Mouse (Mus musculus) megakaryocyte, adult 5-6 weeks (primary cell): Measurements from ENCODE around the gene Hsf5. TPM values are rescaled to one million over a fixed set of nuclear protein-coding genes. Genes with fewer than 3 reads are reported as not detected.

Experiments used
- ATAC-seq: 2 replicates; pipeline ENCODE4 v1.8.0; 2016; ENCODE audit warnings: mild to moderate bottlenecking, inconsistent platforms; ENCODE audit not compliant: poor library complexity, severe bottlenecking
- total RNA-seq, 2 experiments: library from RNA; stranded (forward) in 1 of 2; stranded (reverse) in 1 of 2; fragments of 153-499, 151-499 nt in 1 of 2; fragments of 221-1000, 200-1000 nt in 1 of 2; gene quantifications; 2 replicates each; pipeline versions ENCODE4 v1.2.3 to v1.2.4; 2015 to 2017

The Hsf5 gene
- total RNA-seq, 2 experiments from 2014 or later, result 0.07 TPM; not detected in 1

- no peak for ATAC-seq
These were observed 27.4 kb upstream of the Hsf5 start for GRCm38 (mm10) chr11:87589605-87590004.

- ATAC-seq, result no peak
These were observed 26.0 kb upstream of the Hsf5 start for GRCm38 (mm10) chr11:87590841-87591525.

GRCm38 (mm10) chr11:87591526-87592353, 25.2 kb upstream of the Hsf5 start, which contains the start of gene Mtmr4:
Mtmr4 (plus strand) TSS chr11:87592162.
- peak; percentile 82 for ATAC-seq

DNA sequence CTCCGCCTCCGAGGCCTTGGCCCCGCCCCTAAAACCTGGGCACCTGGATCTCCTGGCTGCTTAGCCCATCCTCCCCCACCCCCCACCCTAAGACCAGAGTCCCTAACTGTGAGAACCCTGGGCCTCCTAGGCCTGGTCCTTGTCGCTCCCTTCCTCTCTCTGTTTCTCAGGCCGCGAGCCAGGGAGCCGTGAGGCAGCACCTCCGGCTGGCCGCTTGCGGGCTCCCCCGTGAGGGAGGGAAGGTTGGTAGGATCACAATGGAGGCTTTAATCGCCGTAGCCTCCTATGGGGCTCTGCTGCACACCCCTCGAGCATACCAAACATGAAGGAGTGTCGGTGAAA, 24.6 kb upstream of the Hsf5 start:
- peak; percentile 14 for ATAC-seq

DNA sequence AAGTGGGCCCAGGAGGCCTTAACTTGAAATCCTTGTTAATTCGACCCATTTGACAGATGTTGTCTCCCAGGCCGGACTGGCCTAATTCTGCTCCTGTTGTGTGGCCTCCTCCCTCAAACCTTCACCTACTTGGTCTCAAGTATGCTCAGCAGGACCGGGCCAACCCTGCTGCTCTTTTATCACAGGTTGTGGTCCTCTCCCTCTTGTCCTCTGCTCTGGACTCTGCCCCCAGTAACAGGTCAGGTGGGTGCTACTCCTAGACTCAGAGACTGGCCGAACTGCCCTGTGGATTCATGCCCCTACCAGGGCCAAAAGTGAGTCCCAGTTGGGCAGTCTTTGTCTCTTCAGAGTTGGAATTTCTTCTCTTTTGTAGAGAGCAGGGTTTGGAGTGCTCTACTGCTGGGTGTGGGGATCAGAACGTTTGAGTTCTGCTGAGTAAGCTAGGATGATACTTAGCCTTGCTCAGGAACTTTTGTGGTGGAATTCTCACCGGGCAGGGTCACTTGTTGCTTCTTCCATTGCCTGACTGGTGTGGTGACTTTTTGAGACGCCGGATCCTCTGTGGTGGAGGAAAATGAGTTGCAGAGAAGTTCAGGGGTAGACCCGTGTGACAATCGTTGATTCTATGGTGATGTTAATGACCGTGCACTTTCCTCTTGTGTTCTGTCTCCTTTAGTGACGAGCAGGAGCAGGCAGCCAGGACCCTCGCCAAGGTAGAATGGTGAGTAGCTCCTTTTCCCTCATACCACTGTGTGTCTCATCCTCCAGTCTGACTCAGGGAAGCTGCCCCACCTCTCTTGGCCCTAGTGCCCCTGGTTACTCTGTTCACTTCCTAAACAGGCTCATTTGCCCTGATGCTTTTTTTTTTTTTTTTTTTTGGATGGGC, 24.0 kb upstream of the Hsf5 start:
- ATAC-seq, result no peak

DNA sequence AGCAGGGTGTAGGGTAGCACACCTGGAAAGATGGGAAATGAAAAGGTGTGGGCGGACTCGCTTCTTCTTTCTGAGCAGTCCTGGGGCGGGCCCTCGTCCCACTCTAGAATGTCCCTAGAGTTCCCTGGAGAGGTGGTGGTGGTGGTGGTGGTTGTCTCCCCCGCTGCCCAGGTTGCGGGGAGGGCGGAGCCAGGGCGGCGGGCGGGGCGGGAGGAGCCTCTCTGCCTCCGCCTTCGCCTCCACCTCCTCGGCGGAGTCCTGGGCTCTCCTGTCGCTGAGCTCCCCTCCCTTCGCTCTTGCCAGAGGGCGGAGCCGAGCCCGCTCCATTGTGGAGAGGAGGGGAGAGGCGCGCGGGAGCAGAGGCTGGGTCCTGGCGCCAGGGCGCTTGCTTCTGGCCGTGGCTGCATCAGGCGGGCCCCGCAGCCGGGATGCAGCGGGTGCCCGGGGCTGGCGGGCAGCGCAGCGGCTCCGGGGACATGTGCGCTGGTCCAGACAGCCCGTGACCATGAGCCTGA, 21.6 kb upstream of the Hsf5 start:
- ATAC-seq, result peak; percentile 23

- ATAC-seq, result no peak
These were observed 21.0 kb upstream of the Hsf5 start for GRCm38 (mm10) chr11:87595976-87596375.

GRCm38 (mm10) chr11:87596492-87596891, 20.5 kb upstream of the Hsf5 start:
- ATAC-seq, result no peak

DNA sequence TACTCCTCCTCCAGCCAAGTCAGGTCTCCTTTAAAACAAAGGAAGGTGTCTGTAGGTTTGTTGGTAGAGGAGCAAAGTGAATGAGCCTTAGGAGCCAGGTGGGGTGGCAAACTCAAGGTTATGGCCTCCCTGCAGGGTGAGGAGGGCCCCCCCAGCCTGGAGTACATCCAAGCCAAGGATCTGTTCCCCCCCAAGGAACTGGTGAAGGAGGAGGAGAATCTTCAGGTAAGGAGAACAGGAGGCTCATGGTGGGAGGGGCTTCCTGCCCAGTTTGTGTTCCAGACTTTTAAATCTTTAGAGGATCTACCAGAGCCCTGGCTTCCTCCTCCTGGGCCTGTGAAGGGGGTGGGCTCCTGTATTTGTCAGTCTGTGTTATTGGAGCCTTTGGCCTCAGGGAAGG, 19.9 kb upstream of the Hsf5 start:
- no peak for ATAC-seq

- no peak for ATAC-seq
These were observed 17.4 kb upstream of the Hsf5 start for GRCm38 (mm10) chr11:87599395-87600089.

DNA sequence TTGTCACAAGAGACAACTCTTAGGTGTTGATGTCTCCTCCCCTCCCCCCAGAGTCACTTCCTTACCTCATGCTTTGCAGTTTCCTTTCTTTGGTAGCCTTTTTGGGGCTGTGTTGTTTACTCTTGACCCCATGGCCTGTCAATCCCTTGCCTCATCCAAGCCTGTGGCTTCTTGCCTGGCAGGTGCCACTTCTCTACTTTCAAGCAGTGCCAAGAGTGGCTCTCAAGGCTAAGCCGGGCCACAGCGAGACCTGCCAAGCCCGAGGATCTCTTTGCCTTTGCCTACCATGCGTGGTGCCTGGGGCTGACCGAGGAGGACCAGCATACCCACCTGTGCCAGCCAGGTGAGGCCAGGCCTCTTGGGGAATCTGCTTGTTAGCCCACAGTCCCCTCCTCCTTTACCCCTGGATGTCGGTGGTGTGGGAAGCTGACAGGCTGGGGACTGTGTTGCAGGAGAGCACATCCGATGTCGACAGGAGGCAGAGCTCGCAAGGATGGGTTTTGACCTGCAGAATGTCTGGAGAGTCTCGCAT, 16.6 kb upstream of the Hsf5 start:
- no peak for ATAC-seq

GRCm38 (mm10) chr11:87602234-87602633, 14.7 kb upstream of the Hsf5 start:
- ATAC-seq, result no peak

GRCm38 (mm10) chr11:87603571-87603970, 13.4 kb upstream of the Hsf5 start:
- no peak for ATAC-seq

GRCm38 (mm10) chr11:87609264-87609663, 7.7 kb upstream of the Hsf5 start:
- ATAC-seq, result no peak

GRCm38 (mm10) chr11:87611547-87611946, 5.4 kb upstream of the Hsf5 start:
- ATAC-seq, result no peak

DNA sequence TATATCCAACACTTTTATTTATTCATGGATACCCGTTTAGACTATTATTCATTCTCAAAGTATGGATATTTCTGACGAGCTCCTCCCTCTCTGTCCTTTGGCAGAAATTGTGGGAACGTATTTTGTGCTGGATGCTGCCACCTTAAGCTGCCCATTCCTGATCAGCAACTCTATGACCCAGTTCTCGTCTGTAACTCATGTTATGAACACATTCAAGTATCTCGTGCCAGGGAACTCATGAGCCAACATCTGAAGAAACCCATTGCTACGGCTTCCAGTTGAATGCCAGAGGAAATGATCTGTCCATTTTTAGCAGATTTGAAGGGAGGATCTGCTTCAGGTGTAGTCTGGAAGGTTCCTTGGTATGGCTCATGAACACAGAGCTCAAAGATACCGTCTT, 3.0 kb upstream of the Hsf5 start:
- no peak for ATAC-seq

- ATAC-seq, result no peak
These were observed 1.4 kb upstream of the Hsf5 start for GRCm38 (mm10) chr11:87615551-87615950.

DNA sequence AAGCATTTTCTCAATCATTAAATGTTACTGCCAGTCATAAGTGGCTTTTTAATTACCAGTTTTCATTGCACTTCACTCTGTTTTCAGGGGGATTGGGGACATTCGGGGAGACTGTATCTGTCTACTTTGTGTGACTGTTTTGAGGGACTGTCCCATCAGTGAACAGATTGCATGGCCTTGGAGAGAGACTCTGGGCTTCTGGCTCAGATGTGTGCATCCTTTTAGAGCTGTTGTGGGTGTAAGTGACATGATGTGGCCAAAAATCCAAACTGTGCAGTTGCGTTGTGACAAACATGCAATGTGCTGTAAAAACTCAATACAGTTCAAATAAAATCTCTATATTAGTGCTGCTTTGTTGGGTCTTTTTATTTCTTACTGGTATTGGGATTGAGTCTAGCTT, 1.0 kb upstream of the Hsf5 start:
- ATAC-seq, result no peak

DNA sequence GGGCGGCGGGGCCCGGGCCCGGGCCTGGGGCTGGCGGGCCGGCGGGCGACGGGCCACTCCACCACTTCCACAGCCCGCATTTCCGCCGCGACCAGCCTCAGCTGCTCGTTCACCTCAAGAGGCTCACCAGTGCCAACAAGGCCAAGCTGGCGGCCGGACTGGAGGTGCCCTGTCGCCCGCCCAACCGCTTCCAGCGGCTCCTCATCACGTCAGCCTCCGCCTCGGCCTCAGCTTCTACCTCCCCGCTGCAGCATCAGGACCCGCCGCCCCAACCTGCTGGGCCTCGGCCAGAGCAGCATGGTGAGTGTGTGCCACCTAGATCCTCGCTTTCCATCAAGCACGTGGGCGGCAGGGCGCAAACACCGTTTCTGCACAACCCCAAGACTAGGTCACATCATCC, 642 bp downstream of the Hsf5 start:
- no peak for ATAC-seq

GRCm38 (mm10) chr11:87623160-87623559, 6.2 kb downstream of the Hsf5 start:
- ATAC-seq, result no peak
